Mouse (Mus musculus) T-cell, adult 2 months (primary cell): ENCODE data around the gene Slc6a14.

ENCODE experiments used
- DNase-seq: peaks from one replicate; pipeline ENCODE4 v3.0.0; 2022; ENCODE audit warnings: low spot score

Gene Slc6a14

DNA sequence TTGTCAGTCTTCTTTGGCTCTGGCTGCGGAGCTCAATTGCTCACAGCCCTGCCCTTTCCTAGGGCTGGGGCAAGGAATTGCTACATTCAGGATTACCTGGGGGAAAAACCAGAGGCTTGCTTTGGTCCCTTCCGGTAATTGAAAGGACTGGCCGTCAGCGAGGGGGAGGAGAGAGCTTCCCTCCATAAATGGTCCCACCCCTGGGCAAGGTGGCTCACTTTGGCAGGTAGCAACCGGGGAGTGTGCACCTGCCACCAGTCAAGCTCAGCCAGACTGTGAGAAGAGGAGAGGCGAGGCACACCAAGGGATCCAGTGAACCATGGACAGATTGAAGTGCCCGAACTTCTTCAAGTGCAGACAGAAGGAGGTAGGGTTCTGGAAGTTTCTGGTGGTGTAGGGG, at the start of gene Slc6a14:
TSS of gene Slc6a14 (plus strand) at position 68 of the 400 bp plus-strand sequence.
- DNase-seq: no peak

DNA sequence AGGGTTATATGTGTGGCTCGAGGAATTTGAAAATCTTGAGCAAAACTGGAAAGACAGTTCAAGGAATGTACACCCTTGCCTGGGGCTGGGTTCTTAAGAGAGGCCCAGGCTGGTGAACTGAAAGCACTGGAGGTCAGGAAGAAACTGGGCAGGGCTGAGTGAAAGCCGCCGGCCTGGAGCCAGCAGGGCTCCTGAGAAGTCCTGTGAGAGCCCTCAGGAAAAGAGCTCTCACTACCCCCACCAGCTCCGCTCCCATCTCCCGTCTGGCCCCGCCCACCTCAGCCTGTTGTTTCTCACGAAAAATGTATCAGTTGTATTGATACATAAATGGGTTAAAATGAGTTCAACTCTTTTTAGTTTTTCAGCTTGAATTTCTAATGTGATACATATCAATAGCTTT, 43.8 kb upstream of the Slc6a14 start:
- no peak for DNase-seq

DNA sequence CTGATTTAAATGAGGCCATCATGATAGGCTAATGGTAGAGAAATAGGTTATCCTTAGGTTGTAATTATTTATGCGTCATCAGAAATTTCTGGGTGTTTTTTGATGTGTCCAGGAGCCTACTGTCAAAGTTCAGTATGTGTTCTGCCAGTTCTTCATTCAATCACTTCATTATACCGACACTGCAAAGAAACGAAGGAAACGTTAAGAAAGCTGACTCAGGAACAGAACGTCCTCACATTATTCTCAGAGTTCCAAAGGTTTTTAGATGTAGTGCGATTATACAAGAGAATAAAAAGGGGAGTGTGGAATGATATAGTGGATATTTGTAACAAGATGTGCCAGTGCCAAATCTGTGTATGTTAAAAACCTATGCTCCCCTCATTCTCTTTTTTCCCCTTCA, 19.5 kb upstream of the Slc6a14 start:
- DNase-seq: no peak

DNA sequence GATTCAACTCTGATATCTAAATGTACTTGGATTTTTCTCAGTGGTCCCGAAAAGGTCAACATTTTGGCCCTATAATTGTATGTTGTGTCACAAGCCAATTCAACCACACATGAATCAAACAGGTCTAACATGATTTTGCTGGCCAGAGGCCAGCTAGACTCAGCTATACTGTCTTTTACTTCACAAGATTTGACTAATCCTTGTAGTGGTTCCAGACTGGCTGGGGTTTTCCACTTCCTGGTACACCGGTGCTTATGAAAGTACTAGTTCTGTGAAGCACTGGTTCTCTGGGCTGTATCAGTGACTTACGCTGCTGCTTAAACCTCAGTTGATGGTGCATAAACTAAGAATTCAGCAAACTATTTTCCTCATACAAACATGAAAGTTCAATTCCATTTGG, 19.0 kb upstream of the Slc6a14 start:
- DNase-seq: no peak

DNA sequence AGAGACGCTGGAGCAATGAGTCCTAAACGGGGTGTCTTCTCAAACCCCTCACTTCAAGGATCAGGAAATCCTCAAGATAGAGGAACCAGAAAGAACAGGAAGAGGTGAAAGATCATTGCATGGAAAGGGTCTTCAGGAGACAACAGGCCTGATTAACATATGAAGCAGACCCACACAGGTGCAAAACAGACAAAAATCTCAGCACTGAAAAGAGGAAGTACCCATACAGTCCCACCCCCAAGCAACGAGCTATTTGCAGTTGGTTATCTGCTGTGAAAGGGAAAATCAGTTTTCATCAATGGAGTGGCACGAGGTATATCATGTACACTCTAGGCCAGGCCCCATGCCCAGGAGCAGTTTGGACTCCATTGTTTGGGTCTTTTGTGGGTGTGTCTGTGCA, 13.1 kb upstream of the Slc6a14 start:
- no peak for DNase-seq

DNA sequence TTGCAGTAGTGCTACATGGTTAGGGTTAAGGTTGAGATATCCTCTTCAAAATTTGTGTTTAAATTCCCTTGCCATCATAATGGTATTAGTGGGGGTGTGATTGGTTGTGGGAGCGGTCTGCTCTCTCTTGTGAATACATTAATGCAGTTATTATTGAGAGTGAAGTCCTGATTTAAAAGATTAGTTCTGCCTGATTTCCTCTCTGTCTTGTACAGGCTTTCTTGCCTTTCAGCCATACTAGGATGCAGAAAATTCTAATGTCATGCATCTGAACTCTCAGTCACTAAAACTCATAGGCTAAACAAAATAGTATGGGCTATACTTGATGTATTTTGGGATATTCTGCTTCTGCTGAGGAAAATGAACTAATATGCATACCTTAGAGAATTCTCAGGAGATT, 10.2 kb upstream of the Slc6a14 start:
- no peak for DNase-seq

- DNase-seq: no peak
Measured at GRCm38 (mm10) chrX:21715293-21715692, 597 bp downstream of the Slc6a14 start.

- DNase-seq: no peak
Measured at GRCm38 (mm10) chrX:21716885-21717284, 2.2 kb downstream of the Slc6a14 start.

GRCm38 (mm10) chrX:21744997-21745396, 30.3 kb downstream of the Slc6a14 start, which contains the start of gene Gm28269:
TSS of gene Gm28269 (minus strand) at chrX:21745097.
- no peak for DNase-seq
